In the genomic region with DNA sequence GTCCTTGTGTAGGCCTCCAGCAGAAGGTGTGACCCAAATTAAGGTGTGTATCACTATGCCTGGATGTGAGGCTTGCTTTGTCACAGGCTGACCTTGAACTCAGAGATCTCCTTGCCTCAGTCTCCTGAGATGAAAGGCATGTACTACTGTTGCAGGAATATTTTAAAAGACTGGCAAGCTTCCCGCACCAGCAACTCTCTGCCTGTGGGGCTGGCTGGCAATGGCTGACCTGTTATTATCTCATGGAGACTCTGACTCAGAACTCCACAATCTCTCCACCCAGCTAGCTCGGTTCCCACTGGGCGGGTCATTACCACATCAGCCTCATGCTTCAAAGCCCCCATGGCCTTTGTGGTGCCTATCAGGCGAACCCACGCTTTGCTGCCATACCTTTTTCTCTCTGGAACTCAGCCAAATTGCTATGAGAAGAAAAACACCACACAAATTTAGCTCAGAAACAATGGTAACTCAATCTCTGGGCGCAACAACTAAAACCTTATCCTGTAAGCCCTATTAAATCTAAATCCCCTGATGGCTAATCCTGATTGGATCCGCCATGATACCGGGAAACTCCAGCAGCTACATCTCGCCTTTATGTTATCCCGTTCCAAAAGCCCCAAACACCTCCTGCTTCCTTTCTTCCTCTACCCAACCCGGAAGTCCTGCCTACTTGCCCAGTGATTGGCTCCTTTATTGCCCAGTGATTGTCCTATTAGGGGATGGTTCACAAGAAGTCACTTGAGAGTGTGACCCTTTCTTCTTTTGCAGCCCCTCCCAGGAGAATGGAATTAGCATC, we compare ENCODE assay signal across 13 mouse cellular contexts. TPM values are rescaled to one million over a fixed set of nuclear protein-coding genes. Genes with fewer than 3 reads are reported as not detected.
DNase-seq lines count a peak whose midpoint lies in the region; ATAC-seq and TF ChIP-seq lines count a peak whose summit lies in the region.
"Had no signal": no experiment of that assay in that cellular context is flagged by ENCODE, and none has a peak within 500 bp of the region (broad histone marks: within the 10 kb centered on the region; RNA-seq: fewer than 3 reads in every experiment).

No protein-coding gene starts in this region.

- peak in 1 of 2 experiments; percentile 75; a peak in 2 of 4 replicates for TF ChIP-seq POLR2A in MEL (IDR thresholded peaks at IDR 0.05; ENCODE audit: control insufficient read depth in 1 of 2, insufficient read depth in 1 of 2, low read depth in 1 of 2, low read length in 2 of 2, poor library complexity in 1 of 2)
- no peak for TF ChIP-seq POLR2A in olfactory bulb, adult 2 months (IDR thresholded peaks at IDR 0.05; ENCODE audit: insufficient read depth, low read depth, low read length)
- no peak for TF ChIP-seq POLR2A in kidney, adult 2 months (IDR thresholded peaks at IDR 0.05; ENCODE audit: low read depth, low read length)

- peak; percentile 19 for DNase-seq in midbrain, embryonic 10.5 days (ENCODE audit: low spot score)
- no peak for DNase-seq in midbrain, postnatal 0 days (ENCODE audit: low spot score)
- DNase-seq in MEL (ENCODE audit: low read depth, low spot score), result peak; percentile 92
- DNase-seq in cerebellum, adult 8-10 months, result no peak
- no peak for DNase-seq in kidney, adult 2 months
- no peak for DNase-seq in thymus, postnatal 10 days (ENCODE audit: low spot score in 2 of 2)
- DNase-seq: lung, postnatal 10 days; thymus, postnatal 14 days had no signal

- no peak for TF ChIP-seq RAD21 in MEL (IDR thresholded peaks at IDR 0.05; ENCODE audit: low read depth, low read length)

- no peak overlapping the region for H3K4me2 ChIP-seq in midbrain, postnatal 0 days (ENCODE audit: low read depth, low read length, poor library complexity, severe bottlenecking)
- H3K4me2 ChIP-seq: heart, embryonic 15.5 days; kidney, embryonic 15.5 days had no signal

- ATAC-seq in midbrain, postnatal 0 days (ENCODE audit: low FRiP score), result no peak
- 0 out of 2 replicates have a peak, but pooled peaks have one; percentile 54 for ATAC-seq in erythroblast, adult 5-6 weeks (replicated peaks; ENCODE audit: low FRiP score, poor library complexity, severe bottlenecking)

- peak overlapping the region; percentile 49; the same call in 1 of the 2 replicates for H3K27ac ChIP-seq in midbrain, embryonic 10.5 days (replicated peaks)
- H3K27ac ChIP-seq in midbrain, postnatal 0 days (ENCODE audit: low read depth, low read length), result no peak overlapping the region
- H3K27ac ChIP-seq in MEL (ENCODE audit: control insufficient read depth, low read depth, low read length), result peak overlapping the region; percentile 87
- peak overlapping the region; percentile 73 for H3K27ac ChIP-seq in olfactory bulb, adult 2 months (ENCODE audit: insufficient read depth, low read depth, low read length)
- no peak overlapping the region for H3K27ac ChIP-seq in kidney, adult 2 months (ENCODE audit: insufficient read depth, low read depth, low read length)
- H3K27ac ChIP-seq: heart, embryonic 15.5 days; kidney, embryonic 15.5 days; left cerebral cortex, adult 2 months had no signal

- H3K4me3 ChIP-seq in midbrain, embryonic 10.5 days, result peak overlapping the region; percentile 35
- H3K4me3 ChIP-seq in midbrain, postnatal 0 days (ENCODE audit: low read depth, low read length), result no peak overlapping the region
- H3K4me3 ChIP-seq in MEL (ENCODE audit: control insufficient read depth in 1 of 2, insufficient read depth in 1 of 2, low read depth in 2 of 2, low read length in 2 of 2), result peak overlapping the region; percentile 47 to 72
- H3K4me3 ChIP-seq in olfactory bulb, adult 2 months (ENCODE audit: insufficient read depth, low read depth, low read length), result no peak overlapping the region
- H3K4me3 ChIP-seq in kidney, adult 2 months (ENCODE audit: insufficient read depth, low read depth, low read length), result no peak overlapping the region
- H3K4me3 ChIP-seq: heart, embryonic 15.5 days; kidney, embryonic 15.5 days; left cerebral cortex, adult 2 months had no signal

- TF ChIP-seq EP300 in MEL (IDR thresholded peaks at IDR 0.05; ENCODE audit: low read depth in 1 of 2, low read length in 2 of 2), result peak; percentile 55 to 76; a peak in 3 of 4 replicates

- H3K9ac ChIP-seq in midbrain, postnatal 0 days (replicated peaks; ENCODE audit: low read length, poor library complexity, severe bottlenecking), result no peak overlapping the region
- H3K9ac ChIP-seq in MEL (ENCODE audit: control insufficient read depth, low read depth, low read length, poor library complexity, severe bottlenecking), result peak overlapping the region; percentile 55
- H3K9ac ChIP-seq: heart, embryonic 15.5 days; kidney, embryonic 15.5 days had no signal

- H3K9me3 ChIP-seq in midbrain, embryonic 10.5 days (replicated peaks), result no peaks in the 10 kb centered on the region; the same call in 1 of the 2 replicates
- no peaks in the 10 kb centered on the region for H3K9me3 ChIP-seq in midbrain, postnatal 0 days (ENCODE audit: low read length)
- H3K9me3 ChIP-seq in MEL (replicated peaks; ENCODE audit: insufficient read depth, low read length), result no peaks in the 10 kb centered on the region
- H3K9me3 ChIP-seq: kidney, embryonic 15.5 days had no signal

- no peak for TF ChIP-seq CTCF in midbrain, postnatal 0 days (IDR thresholded peaks at IDR 0.05)
- no peak for TF ChIP-seq CTCF in MEL (IDR thresholded peaks at IDR 0.05 in 2 of 3, conservative IDR thresholded peaks at IDR 0.05 in 1 of 3; ENCODE audit: control insufficient read depth in 1 of 3, insufficient read depth in 1 of 3, low read depth in 2 of 3, low read length in 3 of 3, poor library complexity in 1 of 3, severe bottlenecking in 1 of 3)
- no peak for TF ChIP-seq CTCF in olfactory bulb, adult 2 months (IDR thresholded peaks at IDR 0.05; ENCODE audit: insufficient read depth, low read depth, low read length)
- TF ChIP-seq CTCF in kidney, adult 2 months (conservative IDR thresholded peaks at IDR 0.05; ENCODE audit: insufficient read depth, insufficient read length, low read depth, low read length), result no peak

- H3K4me1 ChIP-seq in midbrain, embryonic 10.5 days, result peaks cover 8% of the 10 kb centered on the region
- H3K4me1 ChIP-seq in midbrain, postnatal 0 days (ENCODE audit: insufficient read depth, low read length), result no peaks in the 10 kb centered on the region
- H3K4me1 ChIP-seq in MEL (ENCODE audit: control insufficient read depth in 1 of 2, insufficient read depth in 2 of 2, low read length in 2 of 2), result peaks cover 8 to 24% of the 10 kb centered on the region in 2 experiments
- peaks cover 8% of the 10 kb centered on the region; the same call in 1 of the 2 replicates for H3K4me1 ChIP-seq in olfactory bulb, adult 2 months (ENCODE audit: control insufficient read depth, insufficient read depth, low read length)
- no peaks in the 10 kb centered on the region for H3K4me1 ChIP-seq in kidney, adult 2 months (ENCODE audit: control insufficient read depth, insufficient read depth, low read length)
- H3K4me1 ChIP-seq: kidney, embryonic 15.5 days had no signal

- 51% methylated on average over 11 of the region's 11 CpGs for WGBS in midbrain, embryonic 10.5 days
- WGBS in midbrain, postnatal 0 days, result 49% methylated on average over 11 of the region's 11 CpGs
- WGBS in olfactory bulb, adult 2 months, result 29% methylated on average over 11 of the region's 11 CpGs
- WGBS in kidney, adult 2 months, result 74% methylated on average over 11 of the region's 11 CpGs

- no peaks in the 10 kb centered on the region for H3K79me2 ChIP-seq in MEL (ENCODE audit: control insufficient read depth, insufficient read depth, low read length, poor library complexity)

- H3K27me3 ChIP-seq in midbrain, embryonic 10.5 days (ENCODE audit: low read depth, poor library complexity, severe bottlenecking), result no peaks in the 10 kb centered on the region
- H3K27me3 ChIP-seq in midbrain, postnatal 0 days (ENCODE audit: insufficient read depth, low read length), result no peaks in the 10 kb centered on the region
- H3K27me3 ChIP-seq in MEL (ENCODE audit: control insufficient read depth in 1 of 2, insufficient read depth in 2 of 2, low read length in 2 of 2), result no peaks in the 10 kb centered on the region
- no peaks in the 10 kb centered on the region for H3K27me3 ChIP-seq in kidney, adult 2 months (replicated peaks; ENCODE audit: control insufficient read depth, insufficient read depth, low read length)
- H3K27me3 ChIP-seq: heart, embryonic 15.5 days; kidney, embryonic 15.5 days had no signal

- no peaks in the 10 kb centered on the region for H3K36me3 ChIP-seq in midbrain, embryonic 10.5 days
- H3K36me3 ChIP-seq in midbrain, postnatal 0 days (ENCODE audit: insufficient read depth, low read length), result no peaks in the 10 kb centered on the region
- H3K36me3 ChIP-seq in MEL (ENCODE audit: control insufficient read depth in 1 of 2, insufficient read depth in 2 of 2, low read length in 2 of 2), result peaks cover 0 to 12% of the 10 kb centered on the region in 2 experiments; a peak in 2 of 4 replicates
- H3K36me3 ChIP-seq in kidney, adult 2 months (ENCODE audit: control insufficient read depth, insufficient read depth, low read length), result no peaks in the 10 kb centered on the region
- H3K36me3 ChIP-seq: heart, embryonic 15.5 days; kidney, embryonic 15.5 days had no signal

TF ChIP-seq in MEL, 35 proteins besides CTCF, POLR2A, EP300 and RAD21 (continues in another document):
- TF ChIP-seq MEF2A (IDR thresholded peaks at IDR 0.05; ENCODE audit: extremely low read depth, insufficient replicate concordance, low read depth, low read length, poor library complexity, severe bottlenecking) (no peak), ZC3H11A (IDR thresholded peaks at IDR 0.05; ENCODE audit: low read depth, low read length) (no peak), USF1 (IDR thresholded peaks at IDR 0.05; ENCODE audit: low read depth, low read length) (no peak), ELF1 (IDR thresholded peaks at IDR 0.05; ENCODE audit: low read depth, low read length) (peak; percentile 94), NRF1 (IDR thresholded peaks at IDR 0.05; ENCODE audit: insufficient read depth, low read depth, low read length, poor library complexity, severe bottlenecking) (no peak), RCOR1 (IDR thresholded peaks at IDR 0.05; ENCODE audit: low read depth, low read length) (peak; percentile 57; the same call in 1 of the 2 replicates), TAL1 (IDR thresholded peaks at IDR 0.05; ENCODE audit: low read length) (peak; percentile 70)

RNA-seq across cellular contexts. Expression of a gene that starts 8.6 kb away (rescaled TPM):
- 114 and 123 TPM in 2 replicates for polyA plus RNA-seq in midbrain, embryonic 10.5 days (2016; fragmentation: Nextera tagmentation; extraction: Ambion mirVana)
- 195 and 196 TPM in 2 replicates for total RNA-seq in midbrain, postnatal 0 days (2014; rRNA removed)
- 88.2 and 89.1 TPM in 2 replicates for polyA plus RNA-seq in midbrain, postnatal 0 days (2015; fragmentation: Nextera tagmentation; extraction: Ambion mirVana)
- total RNA-seq in MEL (2012; rRNA removed), result 79.3 and 79.7 TPM in 2 replicates
- polyA plus RNA-seq in MEL (2012; ENCODE audit: insufficient read depth in 1 of 2, insufficient read length in 2 of 2, low read depth in 1 of 2, low replicate concordance in 2 of 2, missing spikeins in 1 of 2), result 10 to 100 TPM in 1 of 2 experiments, not detected in 1; 80.7 TPM
- 28.4 and 44.7 TPM in 2 replicates for total RNA-seq in erythroblast, adult 5-6 weeks (2015; ENCODE audit: low replicate concordance)
- total RNA-seq in erythroblast, adult 5-6 weeks (2017; ENCODE audit: low replicate concordance), result 19.2 and 36.5 TPM in 2 replicates
- polyA plus RNA-seq in olfactory bulb, adult 2 months (2012; ENCODE audit: insufficient read depth, insufficient read length, low replicate concordance, missing spikeins), result not detected in 2 replicates
- polyA plus RNA-seq in kidney, adult 2 months (2012; rRNA removed), result 103 and 106 TPM in 2 replicates

Comparison
In these comparisons a context has a peak if more than half of its experiments do, and no peak if none do; other contexts are left out.
1. DNase-seq: peak in midbrain, embryonic 10.5 days (single experiment) and MEL (single experiment); none in midbrain, postnatal 0 days (single experiment), cerebellum, adult 8-10 months (single experiment), kidney, adult 2 months (single experiment) and thymus, postnatal 10 days (0 of 2).
2. H3K27ac ChIP-seq: peak in midbrain, embryonic 10.5 days (single experiment), MEL (single experiment) and olfactory bulb, adult 2 months (single experiment); none in midbrain, postnatal 0 days (single experiment) and kidney, adult 2 months (single experiment).
3. H3K4me3 ChIP-seq: peak in midbrain, embryonic 10.5 days (single experiment) and MEL (2 of 2); none in midbrain, postnatal 0 days (single experiment), olfactory bulb, adult 2 months (single experiment) and kidney, adult 2 months (single experiment).